Mouse (Mus musculus): ENCODE measurements around the gene Unc93b1.

Unc93b1 gene

DNA sequence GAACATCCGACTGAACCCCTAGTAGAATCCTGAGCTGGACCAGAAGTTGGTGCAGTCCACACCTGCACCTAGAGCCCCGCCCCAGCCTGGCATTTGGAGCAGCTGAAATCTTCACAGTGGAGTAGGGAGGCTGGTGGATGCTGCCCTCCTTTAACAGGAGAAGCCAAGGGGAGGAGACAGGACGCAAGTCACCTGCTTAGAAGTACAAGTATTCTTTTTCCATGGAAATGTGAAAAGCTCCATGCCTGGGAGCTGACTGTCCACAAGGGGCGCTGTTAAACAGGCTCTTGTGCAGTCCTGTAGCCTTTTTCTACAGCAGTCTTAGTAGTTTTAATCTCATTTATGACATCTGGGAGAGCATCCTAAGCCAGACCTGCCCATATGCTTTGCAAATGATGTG, 53.8 kb downstream of the Unc93b1 start:
- no peak for DNase-seq

DNA sequence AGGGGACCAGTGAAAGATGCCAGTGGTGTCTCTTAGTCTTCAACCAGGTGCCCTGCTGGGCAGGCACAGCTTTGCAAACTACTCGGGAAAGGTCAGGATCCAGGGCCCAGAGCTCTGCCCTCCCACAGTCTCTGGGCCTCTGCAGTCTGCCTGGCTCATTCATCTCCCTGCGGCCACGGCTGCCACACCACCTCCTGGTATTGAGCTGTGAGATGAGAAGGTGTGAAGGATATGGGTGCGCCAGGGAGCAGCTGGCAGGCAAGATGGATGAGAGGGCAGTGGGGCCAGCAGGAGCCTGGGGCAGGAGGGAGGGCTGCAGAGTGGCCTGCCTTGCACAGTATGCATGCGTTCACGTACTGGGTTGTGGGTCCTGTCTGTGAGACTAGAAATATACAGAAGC, 55.8 kb downstream of the Unc93b1 start:
- DNase-seq: no peak

DNA sequence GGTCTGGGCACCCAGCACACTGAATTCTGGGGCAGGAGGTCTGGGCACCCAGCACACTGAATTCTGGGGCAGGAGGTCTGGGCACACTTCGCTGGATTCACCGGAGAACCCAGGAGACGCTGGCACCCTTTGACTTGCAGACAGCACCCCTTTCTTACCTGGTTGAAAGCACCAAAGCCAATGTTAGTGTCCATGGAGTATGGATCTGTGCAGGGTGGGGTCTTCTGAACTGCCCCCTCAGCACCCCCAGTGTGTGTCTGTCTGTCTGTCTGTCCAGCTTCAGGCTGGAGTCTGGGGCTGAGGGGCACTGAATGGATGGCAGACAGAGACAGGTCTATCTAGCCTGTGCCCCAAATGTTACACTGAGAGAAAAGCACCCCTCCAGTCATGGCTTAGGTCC, 56.6 kb downstream of the Unc93b1 start:
- no peak for DNase-seq

DNA sequence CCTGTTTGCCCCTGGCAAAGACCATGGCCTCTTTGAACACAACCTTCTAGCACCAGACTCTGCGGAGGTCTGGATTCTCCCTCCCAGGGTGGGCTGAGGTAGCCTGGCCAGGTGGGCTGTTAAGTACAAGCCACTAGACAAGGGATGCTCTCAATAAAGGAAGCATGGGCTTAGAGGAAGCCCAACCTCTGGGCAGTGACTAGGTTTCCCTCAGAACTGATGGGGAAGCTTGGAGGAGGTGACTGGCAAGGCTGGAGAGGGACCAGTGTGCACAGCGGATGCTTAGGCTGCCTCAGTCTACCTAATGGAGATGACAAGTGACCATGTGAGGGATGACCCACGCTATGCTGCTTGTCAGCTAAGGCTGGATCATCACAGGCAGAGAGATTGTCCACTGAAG, 57.0 kb downstream of the Unc93b1 start:
- no peak for DNase-seq

DNA sequence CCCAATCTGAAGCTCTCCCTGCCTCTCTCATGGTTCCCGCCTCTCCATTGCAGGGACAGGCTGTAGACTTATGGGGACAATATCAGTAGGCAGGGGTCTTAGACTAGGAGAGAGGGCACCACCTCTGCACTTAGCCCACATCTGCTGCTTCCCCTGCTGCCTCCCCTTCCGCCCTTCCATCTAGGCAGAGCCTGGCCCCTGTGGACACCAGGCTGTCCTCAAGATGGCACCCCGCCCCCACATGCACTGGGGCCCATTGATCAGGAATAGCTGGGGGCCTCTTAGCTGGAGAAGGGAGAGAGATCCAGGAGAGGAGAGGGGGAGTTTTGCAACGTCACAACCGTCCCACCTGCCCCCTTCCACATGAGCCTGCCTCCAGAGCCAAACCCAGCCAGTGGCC, 57.4 kb downstream of the Unc93b1 start, which contains the start of gene Tbx10:
Gene Tbx10 (plus strand): TSS at position 337 of the 400 bp plus-strand sequence.
- no peak for DNase-seq

DNA sequence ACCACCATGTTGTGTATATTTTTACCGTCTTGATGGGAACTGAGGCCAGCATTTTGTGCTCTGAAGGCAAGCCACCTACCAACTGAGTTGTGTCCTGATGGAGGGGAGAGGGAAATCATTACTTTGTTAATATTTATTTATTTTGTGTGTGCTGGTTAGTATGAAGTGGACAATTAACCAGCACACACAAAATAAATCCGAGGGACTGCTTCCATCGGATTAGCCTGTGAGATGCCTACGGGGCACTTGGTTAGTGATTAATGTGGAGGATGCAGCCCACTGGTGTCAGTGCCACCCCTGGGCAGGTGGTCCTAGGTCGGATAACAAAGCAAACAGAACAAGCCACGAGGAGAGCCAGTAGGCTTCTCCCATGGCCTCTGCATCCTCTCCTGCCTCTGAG, 59.9 kb downstream of the Unc93b1 start:
- DNase-seq: no peak

DNA sequence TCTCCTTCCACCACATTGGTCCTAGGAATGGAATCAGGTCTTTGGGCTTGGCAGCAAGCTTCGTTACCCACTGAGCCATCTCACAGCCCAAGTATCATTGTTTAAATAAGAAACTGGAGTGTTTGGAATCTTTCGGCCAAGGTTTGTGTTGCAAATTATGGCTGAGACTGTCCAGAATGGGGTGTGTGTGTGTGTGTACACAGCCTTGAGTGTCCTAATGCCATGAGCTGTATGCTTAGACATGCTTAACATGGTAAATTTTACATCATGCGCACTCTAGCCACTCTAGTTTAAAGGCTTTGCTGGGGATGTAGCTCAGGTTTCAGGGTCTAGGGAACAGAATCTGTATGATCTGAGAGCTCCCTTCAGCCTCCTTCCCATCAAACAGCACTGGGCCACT, 60.5 kb downstream of the Unc93b1 start:
- no peak for DNase-seq

DNA sequence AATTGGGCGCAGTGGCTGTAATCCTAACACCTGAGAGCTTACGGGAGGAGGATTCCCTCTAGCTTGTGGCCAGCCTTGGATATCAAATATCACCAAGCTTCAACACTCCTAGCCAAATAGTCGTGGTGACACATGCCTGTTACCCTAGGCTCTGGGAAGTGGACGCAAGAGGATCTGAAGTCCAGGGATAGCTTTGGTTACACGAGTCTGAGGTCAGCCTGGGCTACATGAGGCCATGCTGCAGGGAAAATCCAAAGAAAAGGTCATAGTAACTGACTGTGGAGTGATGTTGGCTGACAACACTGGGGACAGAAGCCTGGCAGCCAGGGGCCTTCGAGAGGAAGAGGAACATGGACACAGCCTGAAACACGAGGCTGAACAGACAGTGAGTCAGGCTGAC, 61.1 kb downstream of the Unc93b1 start:
- DNase-seq: no peak

DNA sequence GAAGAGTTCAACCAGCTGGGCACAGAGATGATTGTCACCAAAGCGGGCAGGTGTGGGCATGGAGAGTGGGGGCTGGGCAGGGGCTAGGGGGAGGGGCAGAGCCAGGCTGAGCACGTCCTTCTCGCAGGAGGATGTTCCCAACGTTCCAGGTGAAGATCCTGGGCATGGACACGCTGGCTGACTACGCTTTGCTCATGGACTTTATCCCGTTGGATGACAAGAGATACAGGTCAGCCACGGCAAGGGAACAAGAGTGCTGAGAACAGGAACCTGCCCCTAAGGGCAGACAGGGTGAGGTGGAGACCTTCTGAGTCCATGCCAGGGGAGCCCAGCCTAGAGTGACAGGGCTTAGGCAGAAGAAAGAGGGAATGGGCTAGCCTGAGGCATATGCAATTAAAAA, 61.8 kb downstream of the Unc93b1 start:
- DNase-seq: peak; percentile 31

DNA sequence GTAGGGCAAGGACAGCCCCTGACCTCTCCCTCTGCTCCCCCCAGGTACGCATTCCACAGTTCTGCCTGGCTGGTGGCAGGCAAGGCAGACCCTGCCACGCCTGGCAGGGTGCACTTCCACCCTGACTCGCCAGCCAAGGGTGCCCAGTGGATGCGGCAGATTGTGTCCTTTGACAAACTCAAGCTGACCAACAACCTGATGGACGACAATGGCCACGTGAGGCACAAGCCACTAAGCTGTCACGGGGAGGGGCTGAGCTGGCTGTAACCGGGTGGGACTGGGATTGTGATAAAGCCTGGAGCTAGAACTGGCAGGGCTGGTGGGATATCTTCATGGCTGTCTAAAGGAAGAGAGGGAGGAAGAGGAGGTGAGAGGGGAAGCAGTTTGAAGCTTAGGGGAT, 62.2 kb downstream of the Unc93b1 start:
- no peak for DNase-seq

DNA sequence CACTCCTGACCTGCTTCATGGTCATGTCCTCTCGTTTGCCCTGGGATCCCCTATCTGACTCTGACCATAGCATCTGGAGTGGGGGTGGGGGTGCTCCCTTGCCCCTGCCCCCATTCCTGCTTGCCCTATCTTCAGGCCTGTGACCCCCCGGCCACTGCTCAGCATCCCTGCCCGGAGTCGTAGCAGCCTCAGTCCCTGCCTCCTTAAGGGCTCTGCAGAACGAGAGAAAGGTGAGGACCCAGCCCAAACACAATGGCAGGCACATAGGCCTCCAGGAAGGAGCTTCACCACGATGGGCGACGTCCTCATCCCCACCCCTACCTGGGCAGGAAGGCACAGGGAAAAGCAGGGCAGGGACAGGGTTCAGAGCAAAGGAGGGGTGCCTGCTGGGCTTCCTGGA, 63.3 kb downstream of the Unc93b1 start:
- DNase-seq: no peak

All from kidney, postnatal 14 days (tissue).